Mouse (Mus musculus): ENCODE measurements at regions not wholly inside any gene's neighbourhood (a gene's known extent, or its start where the extent isn't known, plus 50 kb on each side); places are given as distances from the start of the nearest gene placed in this dataset.

DNA sequence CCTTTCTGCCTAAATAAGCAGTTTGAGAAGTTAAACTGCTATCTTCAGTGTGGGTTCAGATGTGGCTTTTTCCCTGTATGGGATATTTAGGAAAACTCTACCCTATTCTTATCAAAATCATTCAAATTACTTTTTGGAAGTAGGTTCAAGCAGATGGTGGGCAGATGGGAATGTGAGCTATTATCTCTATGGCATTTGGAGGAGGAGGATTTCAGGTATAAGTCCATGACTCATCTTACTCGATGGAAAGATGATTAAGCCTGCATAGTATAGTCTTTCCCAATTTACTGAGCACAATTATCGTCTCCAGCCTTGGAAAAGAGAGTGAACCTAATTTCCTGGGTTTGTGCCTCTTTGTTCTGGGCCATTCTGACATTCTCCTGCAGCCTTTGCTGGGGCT lies 1413.2 kb downstream of the D3Ertd751e start:
- H3K27me3 ChIP-seq, result no peaks in the 10 kb centered on the region
- ATAC-seq (ENCODE audit: low FRiP score, low read depth), result no peak
- no peak overlapping the region for H3K4me2 ChIP-seq (replicated peaks)
- H3K36me3 ChIP-seq, result no peaks in the 10 kb centered on the region
- 65% methylated on average over 2 of the region's 2 CpGs for WGBS
- H3K9me3 ChIP-seq, result no peaks in the 10 kb centered on the region
- no peak overlapping the region for H3K4me3 ChIP-seq
- no peaks in the 10 kb centered on the region for H3K4me1 ChIP-seq
- no peak overlapping the region for H3K9ac ChIP-seq (replicated peaks)
- no peak overlapping the region for H3K27ac ChIP-seq (replicated peaks)

DNA sequence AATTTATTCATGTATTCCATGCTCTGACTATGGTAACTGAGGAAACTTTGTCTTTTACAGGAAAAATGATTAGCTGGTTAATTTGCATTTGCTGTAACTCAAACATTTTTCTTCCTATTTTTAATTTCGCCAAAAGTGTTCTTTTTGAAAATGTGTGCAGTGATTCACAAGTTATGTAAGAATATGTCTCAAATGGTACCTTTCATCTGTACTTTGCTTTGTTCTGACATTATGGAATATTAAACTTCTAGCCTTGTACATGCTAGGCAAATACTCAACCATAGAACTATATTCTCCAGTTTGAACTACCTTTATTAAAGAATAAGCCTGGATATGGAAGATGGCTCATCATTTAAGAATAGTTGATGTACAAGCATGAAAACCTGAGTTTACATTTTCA lies 1418.1 kb downstream of the D3Ertd751e start:
- no peak overlapping the region for H3K4me3 ChIP-seq
- H3K9ac ChIP-seq (replicated peaks), result no peak overlapping the region
- no peaks in the 10 kb centered on the region for H3K27me3 ChIP-seq
- no peak for ATAC-seq (ENCODE audit: low FRiP score, low read depth)
- WGBS, result 91% methylated on average over 1 of the region's 1 CpGs
- H3K27ac ChIP-seq (replicated peaks), result no peak overlapping the region
- no peak overlapping the region for H3K4me2 ChIP-seq (replicated peaks)
- no peaks in the 10 kb centered on the region for H3K36me3 ChIP-seq
- no peaks in the 10 kb centered on the region for H3K9me3 ChIP-seq
- H3K4me1 ChIP-seq, result no peaks in the 10 kb centered on the region

DNA sequence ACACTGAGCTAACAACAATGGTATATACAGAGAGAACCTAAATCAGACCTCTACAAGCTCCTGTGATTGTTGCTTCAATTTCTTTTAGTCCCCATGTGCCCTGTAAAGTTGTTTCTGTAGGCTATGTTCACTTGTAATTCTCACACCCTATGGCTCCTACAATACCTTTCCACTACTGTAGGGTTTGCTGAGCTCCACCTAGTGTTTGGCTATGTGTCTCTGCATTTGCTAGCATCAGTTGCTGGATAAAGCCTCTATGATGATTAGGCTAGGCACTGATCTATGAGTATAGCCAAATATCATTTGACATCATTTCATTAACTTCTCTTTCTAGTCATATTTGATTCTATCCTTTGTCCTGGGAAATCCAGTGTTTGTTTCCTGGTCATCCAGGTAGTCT lies 1440.4 kb downstream of the D3Ertd751e start:
- ATAC-seq (ENCODE audit: low FRiP score, low read depth), result no peak

DNA sequence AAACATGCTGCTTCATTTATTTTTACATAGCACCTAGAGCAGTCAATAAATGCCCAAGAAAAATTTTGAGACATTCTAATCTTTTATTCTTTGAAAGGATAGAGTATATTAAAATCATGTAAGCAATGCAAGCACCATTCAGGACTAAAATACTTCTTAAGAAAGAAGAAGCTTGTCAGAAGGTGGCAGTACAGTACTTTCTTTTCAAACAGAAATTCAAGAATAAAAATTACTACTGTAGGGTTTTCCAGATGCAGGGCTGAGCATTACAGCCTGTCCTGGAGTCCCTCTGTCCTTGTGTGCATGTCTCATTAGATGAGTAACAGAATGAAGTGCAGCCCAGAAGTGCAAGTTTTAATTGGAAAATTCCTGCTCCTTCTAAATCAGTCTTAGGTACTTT lies 1457.5 kb downstream of the D3Ertd751e start:
- no peaks in the 10 kb centered on the region for H3K27me3 ChIP-seq
- no peak overlapping the region for H3K27ac ChIP-seq (replicated peaks)
- H3K36me3 ChIP-seq, result no peaks in the 10 kb centered on the region
- no peak for ATAC-seq (ENCODE audit: low FRiP score, low read depth)
- H3K9ac ChIP-seq (replicated peaks), result no peak overlapping the region
- no peak overlapping the region for H3K4me2 ChIP-seq (replicated peaks)
- H3K4me1 ChIP-seq, result no peaks in the 10 kb centered on the region
- H3K9me3 ChIP-seq, result no peaks in the 10 kb centered on the region
- no peak overlapping the region for H3K4me3 ChIP-seq

More for the DNA sequence above, 1440.4 kb downstream of the D3Ertd751e start:
- Histone ChIP-seq H3K27ac (replicated peaks) (no peak overlapping the region), H3K9me3 (no peaks in the 10 kb centered on the region), H3K4me3 (no peak overlapping the region), H3K4me1 (no peaks in the 10 kb centered on the region), H3K27me3 (no peaks in the 10 kb centered on the region), H3K4me2 (replicated peaks) (no peak overlapping the region), H3K9ac (replicated peaks) (no peak overlapping the region), H3K36me3 (no peaks in the 10 kb centered on the region)

DNA sequence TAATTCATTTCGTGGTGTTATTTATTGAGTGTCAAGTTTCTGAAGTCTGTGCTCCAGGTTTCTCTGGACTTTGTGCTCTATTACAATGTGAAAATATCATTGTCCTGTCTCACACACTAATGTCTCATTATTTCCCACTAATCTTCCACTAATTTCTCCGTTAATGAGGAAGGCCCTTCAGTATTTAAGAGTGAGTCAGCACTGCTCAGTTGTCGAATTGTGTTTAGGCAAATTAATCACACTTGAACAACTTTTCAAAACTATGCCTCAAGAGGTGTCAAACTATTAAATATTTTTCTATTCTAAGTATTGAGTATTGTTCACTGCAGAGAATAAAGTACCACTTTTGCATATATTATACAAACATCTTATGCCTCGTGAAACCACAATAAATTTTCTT lies 1467.2 kb downstream of the D3Ertd751e start:
- Histone ChIP-seq H3K4me2 (replicated peaks) (no peak overlapping the region), H3K27me3 (no peaks in the 10 kb centered on the region), H3K27ac (replicated peaks) (no peak overlapping the region), H3K9ac (replicated peaks) (no peak overlapping the region), H3K4me3 (no peak overlapping the region), H3K9me3 (no peaks in the 10 kb centered on the region), H3K36me3 (no peaks in the 10 kb centered on the region), H3K4me1 (no peaks in the 10 kb centered on the region)
- no peak for ATAC-seq (ENCODE audit: low FRiP score, low read depth)
- WGBS, result 74% methylated on average over 4 of the region's 4 CpGs

DNA sequence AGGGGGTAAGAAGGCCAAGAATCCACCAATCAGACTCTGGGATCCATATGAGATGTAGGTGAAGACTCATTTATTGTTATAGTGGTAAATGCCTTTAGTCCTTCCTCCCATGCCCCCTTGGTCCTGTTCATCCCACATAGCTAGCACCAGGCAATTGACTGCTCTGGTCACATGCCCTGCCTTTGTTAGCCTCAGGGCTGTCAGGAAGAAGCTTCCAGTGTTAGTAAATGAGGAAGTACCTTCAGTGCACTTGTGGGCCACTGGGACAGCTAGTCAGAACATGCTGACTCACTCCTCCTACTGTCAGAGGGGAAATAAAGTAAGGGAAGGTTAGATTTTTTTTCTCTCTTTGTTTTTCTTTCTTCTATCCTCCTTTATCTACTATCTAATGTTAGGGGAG lies 1476.3 kb downstream of the D3Ertd751e start:
- Histone ChIP-seq H3K27ac (replicated peaks) (no peak overlapping the region), H3K9me3 (no peaks in the 10 kb centered on the region), H3K36me3 (no peaks in the 10 kb centered on the region), H3K4me3 (no peak overlapping the region), H3K9ac (replicated peaks) (no peak overlapping the region), H3K4me2 (replicated peaks) (no peak overlapping the region), H3K27me3 (no peaks in the 10 kb centered on the region), H3K4me1 (no peaks in the 10 kb centered on the region)
- no peak for ATAC-seq (ENCODE audit: low FRiP score, low read depth)

DNA sequence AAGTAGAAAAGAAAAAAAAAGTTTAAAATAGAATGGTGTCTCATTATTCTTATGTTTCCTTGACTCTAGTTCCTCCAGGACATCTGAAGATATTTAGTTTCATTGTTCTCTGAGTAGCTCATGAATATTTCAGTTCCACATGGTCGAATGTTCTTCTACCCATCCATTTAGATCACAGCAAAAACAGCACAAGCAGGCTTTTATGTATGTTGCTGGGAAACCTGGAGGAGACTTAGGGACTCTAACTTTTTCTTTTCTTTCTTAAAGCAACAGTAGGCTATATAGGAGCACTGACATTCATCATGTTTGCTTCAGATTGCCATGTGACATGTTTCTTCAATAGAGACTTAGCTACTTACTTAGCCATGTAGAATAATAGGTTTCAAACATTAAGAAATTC lies 1504.2 kb downstream of the D3Ertd751e start:
- Histone ChIP-seq H3K27me3 (no peaks in the 10 kb centered on the region), H3K4me1 (no peaks in the 10 kb centered on the region), H3K36me3 (no peaks in the 10 kb centered on the region), H3K9ac (replicated peaks) (no peak overlapping the region), H3K27ac (replicated peaks) (no peak overlapping the region), H3K4me2 (replicated peaks) (no peak overlapping the region), H3K9me3 (no peaks in the 10 kb centered on the region), H3K4me3 (no peak overlapping the region)
- ATAC-seq (ENCODE audit: low FRiP score, low read depth), result 0 out of 2 replicates have a peak, but pooled peaks have one; percentile 38
- 22% methylated on average over 1 of the region's 1 CpGs for WGBS

Data from midbrain, embryonic 12.5 days (tissue).